Mouse (Mus musculus): ENCODE results near the gene Baiap2. TPM values are rescaled to one million over a fixed set of nuclear protein-coding genes. Genes with fewer than 3 reads are reported as not detected.

Gene Baiap2
- polyA plus RNA-seq, 1 experiment from 2014 or later, result 16.8 TPM

DNA sequence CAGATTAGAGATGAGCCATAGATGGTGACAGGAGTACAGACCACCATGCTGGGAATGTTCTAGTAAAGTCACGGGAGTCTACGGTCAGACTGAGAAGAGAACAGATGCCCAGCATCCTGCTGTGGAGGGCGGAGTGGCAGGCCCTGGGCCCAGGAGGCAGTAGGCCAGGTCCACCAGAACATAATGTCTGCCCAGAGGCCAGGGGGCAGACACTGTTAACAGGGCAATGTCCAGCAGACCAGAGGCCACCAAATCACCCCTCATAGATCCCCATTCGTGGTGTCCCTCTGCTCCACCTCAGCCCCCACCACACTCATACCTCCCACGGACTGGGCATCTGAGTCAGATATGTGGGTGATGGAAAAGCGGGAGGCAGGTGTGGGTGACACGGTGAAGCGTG lies 66.4 kb downstream of the Baiap2 start:
- Histone ChIP-seq H3K4me3 (no peak overlapping the region), H3K4me1 (peaks cover 14% of the 10 kb centered on the region), H3K9ac (no peak overlapping the region), H3K36me3 (peaks cover 23% of the 10 kb centered on the region), H3K9me3 (no peaks in the 10 kb centered on the region), H3K4me2 (replicated peaks) (no peak overlapping the region), H3K27ac (no peak overlapping the region), H3K27me3 (peaks cover 30% of the 10 kb centered on the region)
- ATAC-seq (ENCODE audit: low FRiP score, low read depth), result no peak
- WGBS, result 87% methylated on average over 8 of the region's 8 CpGs

DNA sequence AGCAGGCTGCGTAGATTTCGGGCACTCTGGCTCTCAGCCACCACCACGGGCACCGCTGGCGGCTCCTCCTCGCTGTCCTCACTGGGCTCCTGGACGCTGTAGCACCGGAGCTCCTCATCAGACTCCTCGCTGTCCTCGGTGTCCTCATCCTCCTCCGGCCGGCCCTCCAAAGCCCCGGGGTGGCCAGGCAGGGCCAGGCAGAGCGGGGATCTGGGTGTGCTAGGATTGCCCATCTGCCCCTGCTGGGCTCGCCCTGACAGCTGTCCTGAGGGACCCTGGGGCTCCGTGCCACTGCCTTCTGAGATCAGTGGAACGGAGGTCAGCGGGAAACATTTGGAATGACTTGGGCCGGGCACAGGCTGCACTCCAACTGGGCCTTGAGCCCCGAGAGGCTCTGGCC lies 67.4 kb downstream of the Baiap2 start:
- WGBS, result 83% methylated on average over 20 of the region's 20 CpGs
- no peak overlapping the region for H3K4me3 ChIP-seq
- no peaks in the 10 kb centered on the region for H3K9me3 ChIP-seq
- H3K27me3 ChIP-seq, result peaks cover 30% of the 10 kb centered on the region
- ATAC-seq (ENCODE audit: low FRiP score, low read depth), result no peak
- H3K36me3 ChIP-seq, result peaks cover 18% of the 10 kb centered on the region
- H3K4me2 ChIP-seq (replicated peaks), result no peak overlapping the region
- H3K9ac ChIP-seq, result no peak overlapping the region
- H3K4me1 ChIP-seq, result peaks cover 14% of the 10 kb centered on the region
- no peak overlapping the region for H3K27ac ChIP-seq

DNA sequence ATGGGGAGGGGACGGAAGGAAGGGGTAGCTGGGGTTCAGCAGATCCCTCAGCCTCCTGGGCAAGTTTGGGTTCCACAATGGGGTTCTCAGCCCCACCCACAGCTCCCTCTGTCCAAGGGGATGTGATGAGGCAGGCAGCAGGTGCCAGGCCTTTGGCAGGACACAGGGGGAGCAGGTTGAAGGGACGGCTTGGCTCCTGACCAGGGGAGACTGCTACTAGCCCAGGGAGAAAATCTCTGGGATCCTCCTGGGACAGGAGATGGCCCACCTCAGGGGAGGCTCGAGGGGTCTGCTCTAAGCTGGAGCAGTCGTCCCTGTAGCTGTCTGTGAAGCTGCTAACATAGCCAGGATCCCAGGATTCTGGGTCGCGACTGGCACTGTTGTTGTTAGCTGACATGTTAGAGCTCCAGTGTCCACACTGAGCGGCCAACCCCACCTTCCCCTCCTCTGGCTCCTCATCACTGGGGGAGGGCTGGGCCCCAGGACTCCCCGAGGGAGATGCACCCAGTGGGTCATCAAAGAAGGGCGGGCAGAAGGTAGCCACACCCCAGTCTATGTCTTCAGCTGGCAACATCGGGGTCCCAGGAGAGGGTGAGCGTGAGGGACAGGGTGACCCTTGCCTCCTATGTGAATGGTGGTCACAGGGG lies 68.7 kb downstream of the Baiap2 start:
- peak overlapping the region; percentile 8; the same call in 1 of the 2 replicates for H3K9ac ChIP-seq
- no peak overlapping the region for H3K4me3 ChIP-seq
- 76% methylated on average over 11 of the region's 11 CpGs for WGBS

DNA sequence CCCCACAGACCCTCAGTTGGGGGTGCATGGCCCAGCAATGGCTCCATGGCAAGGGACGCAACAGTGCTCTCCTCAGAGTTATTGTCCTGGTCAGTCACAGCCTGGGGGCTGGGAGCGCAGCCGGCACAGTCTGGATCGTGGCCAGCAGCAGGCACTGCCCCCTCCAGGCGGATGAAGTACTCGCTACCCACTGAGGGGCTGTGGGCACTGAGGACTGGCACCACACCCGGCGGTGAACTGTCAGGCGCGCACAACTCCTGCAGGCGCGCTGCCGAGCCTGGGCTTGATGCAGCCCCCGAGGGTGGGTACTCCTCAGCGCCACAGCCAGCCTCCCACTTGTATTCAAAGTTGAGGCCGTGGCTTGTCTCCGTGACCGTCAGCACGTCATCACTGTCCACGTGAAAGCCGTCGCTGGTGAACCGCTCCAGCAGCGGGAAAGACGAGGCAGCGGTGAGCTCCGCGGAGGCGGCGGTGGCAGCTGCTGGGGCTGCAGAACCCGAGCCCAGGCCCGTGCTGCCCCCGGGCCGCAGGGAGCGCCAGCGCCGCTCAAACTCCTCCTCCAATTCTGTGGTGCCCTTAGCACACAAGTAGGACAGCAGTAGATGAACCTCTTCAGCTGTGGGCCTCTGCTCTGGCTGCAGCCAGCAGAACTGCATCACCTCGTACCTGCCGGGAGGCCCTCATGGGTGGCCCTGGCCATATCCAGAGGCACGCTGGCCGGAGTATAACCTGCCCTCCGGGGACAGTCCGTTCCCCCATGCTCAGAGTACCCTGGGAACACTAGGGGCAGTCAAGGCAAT lies 69.4 kb downstream of the Baiap2 start:
- WGBS, result 38% methylated on average over 43 of the region's 43 CpGs
- peak overlapping the region; percentile 46 for H3K4me2 ChIP-seq (replicated peaks)
- ATAC-seq (ENCODE audit: low FRiP score, low read depth), result no peak
- H3K9me3 ChIP-seq, result no peaks in the 10 kb centered on the region
- H3K27me3 ChIP-seq, result peaks cover 30% of the 10 kb centered on the region
- H3K9ac ChIP-seq, result peak overlapping the region; percentile 13; the same call in 1 of the 2 replicates
- peaks cover 5% of the 10 kb centered on the region for H3K36me3 ChIP-seq
- H3K4me1 ChIP-seq, result peaks cover 14% of the 10 kb centered on the region
- peak overlapping the region; percentile 10; the same call in 1 of the 2 replicates for H3K4me3 ChIP-seq
- no peak overlapping the region for H3K27ac ChIP-seq

More for the DNA sequence above, 68.7 kb downstream of the Baiap2 start:
- Histone ChIP-seq H3K27me3 (peaks cover 30% of the 10 kb centered on the region), H3K36me3 (peaks cover 9% of the 10 kb centered on the region), H3K27ac (no peak overlapping the region), H3K9me3 (no peaks in the 10 kb centered on the region), H3K4me2 (replicated peaks) (no peak overlapping the region), H3K4me1 (peaks cover 14% of the 10 kb centered on the region)
- no peak for ATAC-seq (ENCODE audit: low FRiP score, low read depth)

DNA sequence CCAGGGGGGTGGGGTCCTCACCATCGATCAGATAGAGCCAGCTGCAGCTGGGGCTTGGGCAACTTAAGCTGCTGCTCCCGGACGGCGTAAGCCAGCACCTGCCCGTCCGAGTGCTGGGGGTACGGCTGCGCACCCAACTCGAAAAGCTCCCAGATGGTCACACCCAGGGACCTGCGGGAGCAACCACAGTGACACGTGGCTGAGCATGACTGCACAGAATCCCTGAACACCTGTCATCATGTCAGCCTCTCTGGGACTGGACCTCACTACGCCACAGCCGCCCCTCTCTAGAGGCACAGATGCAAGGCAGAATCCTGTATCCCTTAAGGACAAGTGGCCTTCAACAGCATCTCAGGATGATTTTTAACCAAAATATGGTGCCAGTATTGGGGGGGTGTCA lies 70.1 kb downstream of the Baiap2 start:
- Histone ChIP-seq H3K9me3 (no peaks in the 10 kb centered on the region), H3K27ac (no peak overlapping the region), H3K4me1 (peaks cover 14% of the 10 kb centered on the region), H3K27me3 (peaks cover 30% of the 10 kb centered on the region), H3K4me3 (no peak overlapping the region), H3K4me2 (replicated peaks) (no peak overlapping the region), H3K9ac (no peak overlapping the region; the same call in 1 of the 2 replicates), H3K36me3 (peaks cover 5% of the 10 kb centered on the region)
- ATAC-seq (ENCODE audit: low FRiP score, low read depth), result peak; percentile 1; the same call in 1 of the 2 replicates
- WGBS, result 74% methylated on average over 13 of the region's 13 CpGs

DNA sequence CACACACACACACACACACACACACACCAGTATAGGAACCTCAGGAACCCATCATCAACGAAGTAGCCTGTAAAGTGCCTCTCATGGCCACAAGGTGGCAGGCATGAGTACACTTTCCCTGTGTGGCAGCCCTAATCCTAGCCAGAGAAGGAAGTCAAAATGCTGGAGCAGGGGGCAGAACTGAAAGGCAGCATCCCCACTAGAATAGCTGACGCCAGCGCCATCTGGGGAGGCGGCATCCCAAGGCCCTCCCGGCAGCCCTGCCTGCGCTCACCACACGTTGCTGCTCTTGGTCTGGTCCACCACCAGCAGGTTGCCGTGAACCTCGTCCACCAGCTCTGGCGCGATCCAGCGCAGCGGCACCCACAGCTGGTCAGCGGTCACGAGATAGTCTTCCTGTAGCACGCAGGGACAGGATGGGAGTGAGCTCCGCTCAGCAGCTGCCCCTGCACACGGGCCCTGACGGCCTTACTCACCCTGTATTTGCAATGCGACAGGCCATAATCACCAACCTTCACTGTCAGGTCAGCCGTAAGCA lies 70.7 kb downstream of the Baiap2 start:
- peak overlapping the region; percentile 69 for H3K4me2 ChIP-seq (replicated peaks)
- H3K9me3 ChIP-seq, result no peaks in the 10 kb centered on the region
- peaks cover 30% of the 10 kb centered on the region for H3K27me3 ChIP-seq
- peaks cover 5% of the 10 kb centered on the region for H3K36me3 ChIP-seq
- peak; percentile 77 for ATAC-seq (ENCODE audit: low FRiP score, low read depth)
- peak overlapping the region; percentile 32 for H3K4me3 ChIP-seq
- H3K9ac ChIP-seq, result peak overlapping the region; percentile 63
- peaks cover 14% of the 10 kb centered on the region for H3K4me1 ChIP-seq
- no peak overlapping the region for H3K27ac ChIP-seq
- 16% methylated on average over 21 of the region's 21 CpGs for WGBS

DNA sequence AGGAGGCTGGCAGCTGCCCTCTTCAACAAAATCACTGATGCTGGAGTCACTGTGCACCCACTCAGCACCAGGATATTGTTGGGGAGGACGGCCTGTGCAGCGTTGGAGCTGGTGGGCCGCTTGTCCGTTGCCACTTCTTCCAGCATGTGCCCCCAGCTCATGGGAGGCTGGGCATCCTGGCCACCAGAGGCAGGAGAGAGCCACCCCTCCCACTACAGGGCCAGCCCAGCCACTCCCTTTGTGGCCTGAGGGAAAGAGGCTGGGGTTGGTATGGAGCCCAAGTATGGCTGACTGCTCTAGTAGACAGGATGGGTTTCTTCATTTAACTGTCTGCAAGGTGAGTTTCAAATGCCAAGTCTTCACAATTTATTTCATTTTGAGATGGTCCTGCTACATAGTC lies 72.2 kb downstream of the Baiap2 start:
- H3K27me3 ChIP-seq, result peaks cover 30% of the 10 kb centered on the region
- ATAC-seq (ENCODE audit: low FRiP score, low read depth), result no peak
- peaks cover 5% of the 10 kb centered on the region for H3K36me3 ChIP-seq
- no peak overlapping the region for H3K9ac ChIP-seq
- peaks cover 23% of the 10 kb centered on the region for H3K4me1 ChIP-seq
- H3K27ac ChIP-seq, result no peak overlapping the region
- no peak overlapping the region for H3K4me3 ChIP-seq
- no peaks in the 10 kb centered on the region for H3K9me3 ChIP-seq
- WGBS, result 91% methylated on average over 4 of the region's 4 CpGs
- H3K4me2 ChIP-seq (replicated peaks), result no peak overlapping the region

DNA sequence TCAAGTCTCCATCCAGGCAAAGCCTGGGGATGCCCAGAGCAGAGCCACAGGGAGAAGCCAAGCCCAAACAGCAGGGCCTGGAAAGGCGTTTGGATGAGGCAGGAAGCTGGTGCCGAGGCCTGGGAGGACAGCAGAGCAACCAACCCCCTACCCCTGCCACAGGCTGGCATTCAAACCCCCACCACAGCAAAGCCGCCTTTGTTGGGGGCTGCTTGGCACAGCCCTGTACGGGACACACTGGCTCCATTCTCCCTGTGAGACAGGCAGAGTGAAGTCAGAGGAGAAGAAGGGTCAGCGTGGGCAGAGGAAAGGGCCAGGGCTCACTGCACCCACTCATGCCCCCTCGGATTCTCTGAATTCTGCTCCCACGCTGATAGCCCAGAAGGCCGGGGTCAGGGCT lies 74.4 kb downstream of the Baiap2 start:
- H3K27me3 ChIP-seq, result peaks cover 8% of the 10 kb centered on the region
- no peaks in the 10 kb centered on the region for H3K9me3 ChIP-seq
- peaks cover 22% of the 10 kb centered on the region for H3K4me1 ChIP-seq
- H3K4me3 ChIP-seq, result no peak overlapping the region
- no peaks in the 10 kb centered on the region; the same call in 1 of the 2 replicates for H3K36me3 ChIP-seq
- peak overlapping the region; percentile 20; the same call in 1 of the 2 replicates for H3K9ac ChIP-seq
- WGBS, result 80% methylated on average over 8 of the region's 8 CpGs
- no peak for ATAC-seq (ENCODE audit: low FRiP score, low read depth)
- H3K27ac ChIP-seq, result no peak overlapping the region
- H3K4me2 ChIP-seq (replicated peaks), result no peak overlapping the region

DNA sequence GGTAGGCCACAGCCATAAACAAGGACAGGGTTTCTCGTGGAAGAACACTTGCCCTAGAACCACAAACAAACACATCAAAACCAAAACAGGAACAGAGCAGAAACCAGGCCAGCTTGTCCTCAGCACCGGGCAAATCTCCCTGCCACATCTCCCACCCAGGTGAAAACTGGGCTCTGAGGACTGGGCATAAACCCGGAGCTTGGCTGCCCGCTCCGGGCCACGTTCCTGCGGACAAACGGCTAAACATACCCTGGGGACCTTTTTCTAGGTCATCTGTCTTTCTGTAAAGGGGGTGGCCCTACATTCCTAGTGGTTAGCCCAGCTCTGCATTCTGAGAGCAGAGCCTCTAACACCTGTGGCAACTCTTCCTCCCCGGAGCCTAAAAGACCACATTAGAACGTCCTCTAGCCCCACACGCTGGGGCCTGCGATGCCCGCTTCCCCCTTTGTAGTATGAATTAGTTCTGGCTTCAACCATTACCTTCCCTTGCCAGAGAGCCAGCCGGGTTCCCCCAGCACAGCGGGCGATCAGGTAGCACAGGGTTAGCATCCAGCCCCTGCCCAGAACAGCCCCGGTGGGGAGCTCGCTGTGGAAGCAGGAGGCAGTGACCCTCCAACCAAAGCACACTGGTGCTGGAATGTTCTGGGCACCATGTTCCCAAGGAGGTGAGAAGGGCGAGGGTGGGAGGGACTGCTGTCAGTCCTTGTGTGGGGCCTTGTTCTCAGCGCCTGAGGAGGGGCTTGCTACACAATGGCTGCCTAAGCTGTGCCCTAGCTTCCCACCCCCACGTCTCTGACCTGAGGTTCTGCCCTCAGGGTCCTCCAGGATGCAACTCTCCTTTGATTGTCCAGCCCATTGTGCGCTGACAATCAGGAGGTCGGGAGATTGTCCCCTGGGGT lies 77.2 kb downstream of the Baiap2 start:
- peaks cover 27% of the 10 kb centered on the region for H3K4me1 ChIP-seq
- no peak overlapping the region for H3K4me2 ChIP-seq (replicated peaks)
- no peak for ATAC-seq (ENCODE audit: low FRiP score, low read depth)
- H3K4me3 ChIP-seq, result no peak overlapping the region
- no peaks in the 10 kb centered on the region for H3K27me3 ChIP-seq
- H3K36me3 ChIP-seq, result no peaks in the 10 kb centered on the region
- no peak overlapping the region for H3K9ac ChIP-seq
- H3K27ac ChIP-seq, result peak overlapping the region; percentile 12; the same call in 1 of the 2 replicates
- 57% methylated on average over 23 of the region's 23 CpGs for WGBS
- H3K9me3 ChIP-seq, result no peaks in the 10 kb centered on the region

DNA sequence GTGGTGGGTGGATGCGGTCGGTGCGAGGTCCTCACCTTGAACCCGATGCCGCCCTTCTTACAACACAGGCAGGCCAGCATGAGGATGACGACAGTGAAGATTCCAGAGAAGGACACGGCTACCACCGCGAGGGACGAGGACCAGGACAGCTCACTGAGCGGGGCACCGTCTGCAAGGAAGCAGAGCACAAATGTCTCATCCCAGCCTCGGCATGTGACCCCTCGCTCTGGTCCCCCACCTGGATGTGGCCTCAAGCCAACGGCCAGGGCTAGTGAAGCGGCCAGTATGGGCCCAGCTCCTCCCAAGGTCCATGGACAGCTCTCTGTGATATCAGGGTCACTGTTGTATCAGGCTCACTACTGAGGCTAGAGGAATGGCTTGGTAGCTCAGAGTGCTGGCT lies 78.8 kb downstream of the Baiap2 start:
- no peaks in the 10 kb centered on the region for H3K36me3 ChIP-seq
- H3K9ac ChIP-seq, result no peak overlapping the region
- WGBS, result 91% methylated on average over 16 of the region's 16 CpGs
- no peak overlapping the region for H3K27ac ChIP-seq
- H3K4me1 ChIP-seq, result peaks cover 27% of the 10 kb centered on the region
- no peaks in the 10 kb centered on the region for H3K9me3 ChIP-seq
- no peak for ATAC-seq (ENCODE audit: low FRiP score, low read depth)
- no peak overlapping the region for H3K4me2 ChIP-seq (replicated peaks)
- H3K27me3 ChIP-seq, result no peaks in the 10 kb centered on the region
- H3K4me3 ChIP-seq, result no peak overlapping the region

DNA sequence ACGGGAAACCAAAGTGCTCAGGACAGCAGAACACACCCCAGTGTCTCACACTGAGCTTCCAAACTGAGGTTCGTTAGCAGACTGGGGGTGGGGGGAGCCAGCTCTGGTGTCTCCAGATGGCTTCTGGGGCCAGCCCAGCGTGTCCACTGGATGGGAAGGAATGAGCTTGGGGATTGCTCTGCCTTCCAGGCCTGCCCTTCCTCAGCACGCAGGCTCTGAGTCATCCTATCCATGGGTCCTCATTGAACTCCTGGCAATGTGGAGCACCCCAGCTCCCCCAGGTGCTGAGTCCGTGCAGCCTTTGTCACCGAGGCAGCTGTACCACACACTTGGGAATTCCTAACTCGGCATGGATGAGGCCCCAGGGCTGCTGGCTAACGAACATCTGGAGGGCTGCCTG lies 79.7 kb downstream of the Baiap2 start:
- Histone ChIP-seq H3K9ac (0 out of 2 replicates have a peak overlapping the region, but pooled peaks have one; percentile 13), H3K36me3 (no peaks in the 10 kb centered on the region), H3K9me3 (no peaks in the 10 kb centered on the region), H3K4me1 (peaks cover 30% of the 10 kb centered on the region), H3K4me2 (replicated peaks) (no peak overlapping the region), H3K27ac (no peak overlapping the region), H3K4me3 (no peak overlapping the region), H3K27me3 (no peaks in the 10 kb centered on the region)
- WGBS, result 41% methylated on average over 8 of the region's 8 CpGs
- ATAC-seq (ENCODE audit: low FRiP score, low read depth), result no peak

Data from limb, embryonic 13.5 days (tissue).